Mouse (Mus musculus): ENCODE measurements around the gene Hoxa10.

DNA sequence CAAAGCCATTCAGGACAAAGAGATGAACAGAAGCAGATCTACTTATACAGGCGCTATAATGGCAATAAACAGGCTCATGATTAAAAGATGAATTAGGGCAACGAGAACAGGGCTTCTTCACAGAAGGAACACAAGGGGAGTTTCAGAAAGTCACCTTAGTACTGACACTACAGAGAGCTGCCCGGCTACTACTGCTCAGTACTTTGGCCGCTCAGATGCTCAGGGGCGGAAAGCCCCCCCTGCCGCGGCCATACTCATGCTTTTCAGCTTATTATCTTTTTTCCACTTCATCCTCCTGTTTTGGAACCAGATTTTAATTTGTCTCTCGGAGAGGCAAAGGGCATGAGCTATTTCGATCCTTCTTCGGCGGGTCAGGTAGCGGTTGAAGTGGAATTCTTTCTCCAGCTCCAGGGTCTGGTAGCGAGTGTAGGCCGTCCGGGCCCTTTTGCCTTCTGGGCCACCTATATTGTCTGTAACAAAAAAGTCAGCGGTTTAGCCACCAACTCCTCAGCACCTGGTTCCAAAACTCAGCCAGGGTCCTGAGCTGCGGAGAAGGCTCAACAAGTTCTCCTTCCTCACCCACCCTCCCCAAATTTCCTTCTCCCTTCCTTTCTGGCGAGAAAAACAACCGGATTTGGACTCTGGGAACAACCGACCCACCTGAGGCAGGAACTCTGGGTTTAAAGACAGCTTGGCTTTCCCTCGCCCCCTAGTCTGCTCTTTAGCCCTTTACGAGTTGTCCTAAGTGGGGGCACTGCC, 38.1 kb downstream of the Hoxa10 start:
- no peak for TF ChIP-seq CTCF (IDR thresholded peaks at IDR 0.05; ENCODE audit: low read depth, low read length)
- no peak for TF ChIP-seq POLR2A (IDR thresholded peaks at IDR 0.05; ENCODE audit: borderline replicate concordance, low read depth, low read length)

Measured in bone marrow macrophage, adult 2 months (primary cell).